ENCODE assay signal across 20 mouse cellular contexts in the genomic region with DNA sequence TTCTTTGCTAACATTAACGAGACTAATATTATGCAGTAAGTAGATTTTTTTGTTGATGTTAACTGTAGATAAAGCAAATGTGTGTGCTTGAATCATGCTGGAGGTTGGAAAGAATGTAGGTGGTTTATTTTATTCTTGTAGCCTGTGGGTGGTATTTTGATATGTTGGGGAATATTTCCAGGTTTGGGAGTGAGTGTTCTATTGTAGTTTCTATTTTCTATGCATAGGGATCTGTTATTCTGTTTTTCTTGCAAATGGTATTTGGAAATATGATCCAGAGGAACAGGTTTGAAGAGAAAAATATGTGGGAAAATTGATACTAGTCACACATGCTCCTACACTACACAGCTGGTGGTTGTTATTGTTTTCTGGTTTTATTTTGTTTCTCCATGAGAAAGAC.
A peak's percentile ranks its signal among the peaks of the same experiment; 100 is the strongest.
DNase-seq lines count a peak whose midpoint lies in the region; ATAC-seq and TF ChIP-seq lines count a peak whose summit lies in the region.
"Had no signal": no experiment of that assay in that cellular context is flagged by ENCODE, and none has a peak within 500 bp of the region (broad histone marks: within the 10 kb centered on the region; RNA-seq: fewer than 3 reads in every experiment).

No protein-coding gene starts in this region.

- H3K27me3 ChIP-seq in midbrain, embryonic 11.5 days (ENCODE audit: control insufficient read depth, insufficient read depth, low read length): no peaks in the 10 kb centered on the region
- no peaks in the 10 kb centered on the region for H3K27me3 ChIP-seq in midbrain, postnatal 0 days (ENCODE audit: insufficient read depth, low read length)
- H3K27me3 ChIP-seq: embryonic facial prominence, embryonic 12.5 days; forebrain, embryonic 13.5 days; forebrain, embryonic 15.5 days had no signal

- no peak for DNase-seq in frontal cortex, postnatal 36 days (ENCODE audit: low spot score in 2 of 2)
- peak; percentile 50 for DNase-seq in layer of hippocampus, adult 9-10 months (ENCODE audit: low spot score)
- no peak for DNase-seq in layer of hippocampus, postnatal 36 days
- peak; percentile 21 for DNase-seq in midbrain, embryonic 11.5 days (ENCODE audit: low spot score, missing footprints)
- DNase-seq in midbrain, postnatal 0 days (ENCODE audit: low spot score): no peak
- DNase-seq: adrenal gland, adult 2 months; adrenal gland, postnatal 10 days; adrenal gland, postnatal 25 days; B cell, adult 2 months; cerebellum, adult 11-12 months; cerebellum, adult 2 months; cerebellum, adult 9-10 months; cerebellum, postnatal 10 days; cerebellum, postnatal 25 days had no signal

- H3K4me2 ChIP-seq in midbrain, embryonic 11.5 days: no peak overlapping the region
- no peak overlapping the region for H3K4me2 ChIP-seq in midbrain, postnatal 0 days (ENCODE audit: low read depth, low read length, poor library complexity, severe bottlenecking)
- H3K4me2 ChIP-seq: embryonic facial prominence, embryonic 12.5 days; forebrain, embryonic 13.5 days; forebrain, embryonic 15.5 days had no signal

- ATAC-seq in frontal cortex, adult (ENCODE audit: low TSS enrichment): peak; percentile 81
- ATAC-seq in midbrain, embryonic 11.5 days (ENCODE audit: low FRiP score): no peak
- no peak for ATAC-seq in midbrain, postnatal 0 days (ENCODE audit: low FRiP score)
- no peak for ATAC-seq in CD4-positive, CD25-positive, alpha-beta regulatory T cell, adult 4 months
- ATAC-seq: forebrain, embryonic 13.5 days; forebrain, embryonic 15.5 days had no signal

- no peaks in the 10 kb centered on the region for H3K9me3 ChIP-seq in midbrain, embryonic 11.5 days (ENCODE audit: control insufficient read depth, low read length)
- no peaks in the 10 kb centered on the region for H3K9me3 ChIP-seq in midbrain, postnatal 0 days (ENCODE audit: low read length)
- H3K9me3 ChIP-seq: embryonic facial prominence, embryonic 10.5 days; embryonic facial prominence, embryonic 12.5 days; forebrain, embryonic 13.5 days; forebrain, embryonic 15.5 days had no signal

- H3K36me3 ChIP-seq in midbrain, embryonic 11.5 days (ENCODE audit: control insufficient read depth, insufficient read depth, low read length): no peaks in the 10 kb centered on the region
- no peaks in the 10 kb centered on the region for H3K36me3 ChIP-seq in midbrain, postnatal 0 days (ENCODE audit: insufficient read depth, low read length)
- H3K36me3 ChIP-seq: embryonic facial prominence, embryonic 10.5 days; embryonic facial prominence, embryonic 12.5 days; forebrain, embryonic 15.5 days had no signal

- WGBS in midbrain, embryonic 11.5 days: 85% methylated on average over 1 of the region's 1 CpGs
- 84% methylated on average over 1 of the region's 1 CpGs for WGBS in midbrain, postnatal 0 days

- H3K27ac ChIP-seq in midbrain, embryonic 11.5 days (ENCODE audit: low read depth, low read length): no peak overlapping the region
- no peak overlapping the region for H3K27ac ChIP-seq in midbrain, postnatal 0 days (ENCODE audit: low read depth, low read length)
- H3K27ac ChIP-seq: embryonic facial prominence, embryonic 10.5 days; embryonic facial prominence, embryonic 12.5 days; forebrain, embryonic 13.5 days; forebrain, embryonic 15.5 days had no signal

- H3K4me1 ChIP-seq in midbrain, embryonic 11.5 days (ENCODE audit: control insufficient read depth, insufficient read depth, low read length): no peaks in the 10 kb centered on the region
- H3K4me1 ChIP-seq in midbrain, postnatal 0 days (ENCODE audit: insufficient read depth, low read length): no peaks in the 10 kb centered on the region
- H3K4me1 ChIP-seq: embryonic facial prominence, embryonic 10.5 days; embryonic facial prominence, embryonic 12.5 days; forebrain, embryonic 13.5 days; forebrain, embryonic 15.5 days had no signal

- no peak overlapping the region for H3K9ac ChIP-seq in midbrain, embryonic 11.5 days (ENCODE audit: low read length)
- no peak overlapping the region for H3K9ac ChIP-seq in midbrain, postnatal 0 days (replicated peaks; ENCODE audit: low read length, poor library complexity, severe bottlenecking)
- H3K9ac ChIP-seq: embryonic facial prominence, embryonic 12.5 days; forebrain, embryonic 13.5 days; forebrain, embryonic 15.5 days had no signal

- no peak overlapping the region for H3K4me3 ChIP-seq in midbrain, embryonic 11.5 days (ENCODE audit: low read depth, low read length)
- no peak overlapping the region for H3K4me3 ChIP-seq in midbrain, postnatal 0 days (ENCODE audit: low read depth, low read length)
- H3K4me3 ChIP-seq: embryonic facial prominence, embryonic 10.5 days; embryonic facial prominence, embryonic 12.5 days; forebrain, embryonic 13.5 days; forebrain, embryonic 15.5 days had no signal

- no peak for TF ChIP-seq CTCF in midbrain, postnatal 0 days (IDR thresholded peaks at IDR 0.05)

Comparison
In these comparisons a context has a peak if more than half of its experiments do, and no peak if none do; other contexts are left out.
1. DNase-seq: peak in layer of hippocampus, adult 9-10 months (single experiment) and midbrain, embryonic 11.5 days (single experiment); none in frontal cortex, postnatal 36 days (0 of 2), layer of hippocampus, postnatal 36 days (0 of 2) and midbrain, postnatal 0 days (single experiment).